Mouse (Mus musculus): ENCODE measurements around the gene Cdc42bpg. TPM values are rescaled to one million over a fixed set of nuclear protein-coding genes. Genes with fewer than 3 reads are reported as not detected.

Gene Cdc42bpg
- total and polyA plus RNA-seq, 3 experiments, result 2.6 to 4.5 TPM; not detected in 1

- H3K27ac ChIP-seq (ENCODE audit: control insufficient read depth, low read depth, low read length), result peak overlapping the region; percentile 83
- H3K4me3 ChIP-seq (ENCODE audit: control insufficient read depth in 1 of 2, insufficient read depth in 1 of 2, low read depth in 2 of 2, low read length in 2 of 2), result no peak overlapping the region
- no peaks in the 10 kb centered on the region for H3K27me3 ChIP-seq (ENCODE audit: control insufficient read depth in 1 of 2, insufficient read depth in 2 of 2, low read length in 2 of 2)
- peak overlapping the region; percentile 46 for H3K9ac ChIP-seq (ENCODE audit: control insufficient read depth, low read depth, low read length, poor library complexity, severe bottlenecking)
- no peaks in the 10 kb centered on the region for H3K79me2 ChIP-seq (ENCODE audit: control insufficient read depth, insufficient read depth, low read length, poor library complexity)
- no peaks in the 10 kb centered on the region for H3K9me3 ChIP-seq (replicated peaks; ENCODE audit: insufficient read depth, low read length)
- TF ChIP-seq USF1 (IDR thresholded peaks at IDR 0.05; ENCODE audit: low read depth, low read length), result no peak
- no peak for TF ChIP-seq SIN3A (IDR thresholded peaks at IDR 0.05; ENCODE audit: low read length)
- no peak for TF ChIP-seq ZC3H11A (IDR thresholded peaks at IDR 0.05; ENCODE audit: low read depth, low read length)
- no peak for TF ChIP-seq MAFK (IDR thresholded peaks at IDR 0.05; ENCODE audit: borderline replicate concordance, low read depth, low read length)
- peak; percentile 65; the same call in 1 of the 2 replicates for TF ChIP-seq ETS1 (IDR thresholded peaks at IDR 0.05; ENCODE audit: low read depth, low read length)
- H3K36me3 ChIP-seq (ENCODE audit: control insufficient read depth in 1 of 2, insufficient read depth in 2 of 2, low read length in 2 of 2), result peaks cover 4 to 55% of the 10 kb centered on the region in 2 experiments
- DNase-seq (ENCODE audit: low read depth, low spot score), result peak; percentile 57
- H3K4me1 ChIP-seq (ENCODE audit: control insufficient read depth in 1 of 2, insufficient read depth in 2 of 2, low read length in 2 of 2), result peaks cover 34 to 67% of the 10 kb centered on the region in 2 experiments
These were observed 6.6 kb upstream of the Cdc42bpg start for GRCm38 (mm10) chr19:6299450-6300267.

- peak overlapping the region; percentile 83 for H3K27ac ChIP-seq (ENCODE audit: control insufficient read depth, low read depth, low read length)
- peak; percentile 90 for DNase-seq (ENCODE audit: low read depth, low spot score)
- no peaks in the 10 kb centered on the region for H3K9me3 ChIP-seq (replicated peaks; ENCODE audit: insufficient read depth, low read length)
- no peak overlapping the region for H3K4me3 ChIP-seq (ENCODE audit: control insufficient read depth in 1 of 2, insufficient read depth in 1 of 2, low read depth in 2 of 2, low read length in 2 of 2)
- no peaks in the 10 kb centered on the region for H3K27me3 ChIP-seq (ENCODE audit: control insufficient read depth in 1 of 2, insufficient read depth in 2 of 2, low read length in 2 of 2)
- H3K36me3 ChIP-seq (ENCODE audit: control insufficient read depth in 1 of 2, insufficient read depth in 2 of 2, low read length in 2 of 2), result peaks cover 2 to 55% of the 10 kb centered on the region in 2 experiments; a peak in 3 of 4 replicates
- peaks cover 34 to 67% of the 10 kb centered on the region in 2 experiments for H3K4me1 ChIP-seq (ENCODE audit: control insufficient read depth in 1 of 2, insufficient read depth in 2 of 2, low read length in 2 of 2)
- H3K9ac ChIP-seq (ENCODE audit: control insufficient read depth, low read depth, low read length, poor library complexity, severe bottlenecking), result peak overlapping the region; percentile 46
- H3K79me2 ChIP-seq (ENCODE audit: control insufficient read depth, insufficient read depth, low read length, poor library complexity), result no peaks in the 10 kb centered on the region
- TF ChIP-seq ELF1 (IDR thresholded peaks at IDR 0.05; ENCODE audit: low read depth, low read length) (peak; percentile 46; the same call in 1 of the 2 replicates), ZNF384 (IDR thresholded peaks at IDR 0.05; ENCODE audit: low read depth, low read length) (no peak), JUND (IDR thresholded peaks at IDR 0.05; ENCODE audit: low read depth, low read length) (no peak), RCOR1 (IDR thresholded peaks at IDR 0.05; ENCODE audit: low read depth, low read length) (peak; percentile 69), POLR2AphosphoS5 (IDR thresholded peaks at IDR 0.05; ENCODE audit: borderline replicate concordance, low read depth, low read length) (no peak), SMC3 (IDR thresholded peaks at IDR 0.05; ENCODE audit: low read depth, low read length) (no peak), RAD21 (IDR thresholded peaks at IDR 0.05; ENCODE audit: low read depth, low read length) (no peak), USF2 (IDR thresholded peaks at IDR 0.05; ENCODE audit: borderline replicate concordance in 1 of 2, insufficient read depth in 1 of 2, low read depth in 1 of 2, low read length in 2 of 2) (no peak), USF1 (IDR thresholded peaks at IDR 0.05; ENCODE audit: low read depth, low read length) (no peak), BHLHE40 (IDR thresholded peaks at IDR 0.05; ENCODE audit: borderline replicate concordance, low read depth, low read length) (no peak), POLR2A (IDR thresholded peaks at IDR 0.05; ENCODE audit: control insufficient read depth in 1 of 2, insufficient read depth in 1 of 2, low read depth in 1 of 2, low read length in 2 of 2, poor library complexity in 1 of 2) (0 out of 4 replicates have a peak, but pooled peaks of 1 of the 2 experiments have one; percentile 15), NRF1 (IDR thresholded peaks at IDR 0.05; ENCODE audit: insufficient read depth, low read depth, low read length, poor library complexity, severe bottlenecking) (no peak), MAX (IDR thresholded peaks at IDR 0.05; ENCODE audit: low read length) (no peak), ZKSCAN1 (IDR thresholded peaks at IDR 0.05; ENCODE audit: low read depth, low read length) (no peak), TCF12 (IDR thresholded peaks at IDR 0.05; ENCODE audit: low read depth, low read length) (peak; percentile 92), HCFC1 (IDR thresholded peaks at IDR 0.05; ENCODE audit: low read depth, low read length) (no peak), MYB (IDR thresholded peaks at IDR 0.05; ENCODE audit: low read depth, low read length) (no peak), SIN3A (IDR thresholded peaks at IDR 0.05; ENCODE audit: low read length) (peak; percentile 92), MAFK (IDR thresholded peaks at IDR 0.05; ENCODE audit: borderline replicate concordance, low read depth, low read length) (no peak), ZMIZ1 (IDR thresholded peaks at IDR 0.05; ENCODE audit: low read depth, low read length) (0 out of 2 replicates have a peak, but pooled peaks have one; percentile 37), MAZ (IDR thresholded peaks at IDR 0.05; ENCODE audit: low read depth, low read length) (peak; percentile 62; the same call in 1 of the 2 replicates), NELFE (IDR thresholded peaks at IDR 0.05; ENCODE audit: low read depth, low read length) (no peak), KAT2A (conservative IDR thresholded peaks at IDR 0.05; ENCODE audit: low read depth, low read length) (no peak; the same call in 1 of the 2 replicates), CTCF (IDR thresholded peaks at IDR 0.05 in 2 of 3, conservative IDR thresholded peaks at IDR 0.05 in 1 of 3; ENCODE audit: control insufficient read depth in 1 of 3, insufficient read depth in 1 of 3, low read depth in 2 of 3, low read length in 3 of 3, poor library complexity in 1 of 3, severe bottlenecking in 1 of 3) (no peak), CHD1 (IDR thresholded peaks at IDR 0.05; ENCODE audit: low read depth, low read length) (no peak), E2F4 (IDR thresholded peaks at IDR 0.05; ENCODE audit: borderline replicate concordance, low read depth, low read length) (no peak), ETS1 (IDR thresholded peaks at IDR 0.05; ENCODE audit: low read depth, low read length) (peak; percentile 99), CHD2 (IDR thresholded peaks at IDR 0.05; ENCODE audit: low read length) (no peak)
These were observed 5.8 kb upstream of the Cdc42bpg start for GRCm38 (mm10) chr19:6300402-6300841.

Data from MEL (cell line).